Mouse (Mus musculus) kidney, postnatal 0 days (tissue): ENCODE measurements around the gene Efcab6. TPM values are rescaled to one million over a fixed set of nuclear protein-coding genes. Genes with fewer than 3 reads are reported as not detected.

ENCODE experiments used
- ATAC-seq: fragments of 200-750 bp; cut with Nextera tagmentation; replicated peaks from 2 replicates; pipeline ENCODE4 v1.8.0; 2017; ENCODE audit warnings: low read depth, moderate number of reproducible peaks, moderate TSS enrichment, moderate library complexity; ENCODE audit not compliant: low FRiP score
- DNase-seq: peaks from one replicate; pipeline ENCODE4 v3.0.0-alpha.2; 2016; ENCODE audit warnings: low spot score
- H3K27ac ChIP-seq: fragments of 300-500 bp; sonication (generic); 2 replicates; pipeline ENCODE4 v1.5.1; 2014; ENCODE audit warnings: mild to moderate bottlenecking
- H3K27me3 ChIP-seq: fragments of 300-500 bp; sonication (generic); 2 replicates; pipeline ENCODE4 v1.6.1; 2014; ENCODE audit warnings: low read length, mixed read lengths; ENCODE audit not compliant: insufficient read depth
- H3K36me3 ChIP-seq: fragments of 300-500 bp; sonication (generic); 2 replicates; pipeline ENCODE4 v1.6.1; 2014; ENCODE audit warnings: low read length, mixed read lengths; ENCODE audit not compliant: insufficient read depth
- H3K4me1 ChIP-seq: fragments of 300-500 bp; sonication (generic); replicated peaks from 2 replicates; pipeline ENCODE4 v1.6.1; 2014; ENCODE audit warnings: antibody characterized with exemption, low read length, mixed read lengths; ENCODE audit not compliant: insufficient read depth
- H3K4me2 ChIP-seq: fragments of 300-500 bp; sonication (generic); 2 replicates; pipeline ENCODE4 v1.6.1; 2014; ENCODE audit warnings: mild to moderate bottlenecking, low read length, moderate library complexity, mixed read lengths
- H3K4me3 ChIP-seq: fragments of 300-500 bp; sonication (generic); replicated peaks from 2 replicates; pipeline ENCODE4 v1.5.1; 2014; ENCODE audit warnings: low read depth, low read length
- H3K9ac ChIP-seq: fragments of 300-500 bp; sonication (generic); 2 replicates; pipeline ENCODE4 v1.6.1; 2014; ENCODE audit warnings: low read depth, low read length
- H3K9me3 ChIP-seq: fragments of 300-500 bp; sonication (generic); replicated peaks from 2 replicates; pipeline ENCODE4 v1.6.1; 2016; ENCODE audit warnings: low read length, inconsistent platforms, mixed read lengths
- CTCF ChIP-seq: IDR thresholded peaks from 2 replicates; pipeline ENCODE4 v1.5.1; 2016; ENCODE audit warnings: antibody characterized with exemption, low read depth, mild to moderate bottlenecking, moderate library complexity
- WGBS: fragments of 180-500 bp; shearing (Covaris S2); extraction: QIAGEN DNeasy Blood & Tissue Kit; methylation state at CpG from one replicate; pipeline ENCODE4 v1.1.7; 2014; 5-methylcytosine and 5-hydroxymethylcytosine counted together
- polyA plus RNA-seq: library from polyadenylated mRNA; unstranded; fragments of >200 nt; fragmentation: Nextera tagmentation; extraction: Ambion mirVana; gene quantifications from 2 replicates; pipeline ENCODE4 v1.2.1, GENCODE M21; 2015

The Efcab6 gene
- polyA plus RNA-seq, 1 experiment from 2014 or later, result 0.63 TPM

DNA sequence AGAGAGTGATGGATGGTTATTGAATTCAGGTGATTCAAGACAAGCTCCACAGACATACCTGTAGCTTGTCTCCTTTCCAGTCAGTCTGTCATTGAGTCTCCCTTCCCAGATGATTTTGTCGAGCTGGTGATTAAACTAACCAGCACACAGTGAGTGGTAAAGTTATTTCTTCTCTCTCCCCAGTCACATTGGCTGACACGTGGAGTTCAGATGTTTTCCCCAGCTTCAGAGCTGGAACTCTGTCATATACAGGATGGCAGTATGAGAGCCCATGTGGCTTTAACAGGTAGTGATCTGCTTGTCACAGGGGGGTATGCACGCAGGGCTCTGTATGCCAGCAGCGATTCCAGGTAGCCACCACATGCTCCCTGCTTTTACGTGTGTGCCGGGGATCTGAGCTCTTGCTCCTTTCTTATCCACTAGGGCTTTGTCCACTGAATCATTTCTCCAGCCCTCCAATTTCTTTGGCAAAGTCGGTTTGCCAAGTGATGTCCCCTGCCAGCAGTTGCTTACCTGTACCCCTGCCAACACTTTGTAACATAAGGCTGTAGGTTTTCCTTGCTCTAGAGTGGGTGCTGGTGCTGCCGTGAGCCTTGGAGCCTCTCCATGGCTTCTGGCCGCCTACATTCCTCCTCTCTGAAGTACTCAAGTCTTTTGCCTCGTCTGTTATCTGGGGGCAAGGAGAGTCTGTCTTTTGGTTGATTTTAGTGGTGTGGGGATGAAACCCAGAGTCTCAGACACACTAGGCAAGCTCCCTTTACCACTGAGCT, 224.0 kb downstream of the Efcab6 start:
- ATAC-seq (no peak), DNase-seq (no peak)
- no peaks in the 10 kb centered on the region for H3K4me1 ChIP-seq
- no peak overlapping the region for H3K9ac ChIP-seq
- no peaks in the 10 kb centered on the region; the same call in 1 of the 2 replicates for H3K27me3 ChIP-seq
- no peak overlapping the region for H3K4me3 ChIP-seq
- 68% methylated on average over 10 of the region's 10 CpGs for WGBS
- no peaks in the 10 kb centered on the region for H3K36me3 ChIP-seq
- H3K4me2 ChIP-seq, result no peak overlapping the region
- no peak for TF ChIP-seq CTCF
- H3K27ac ChIP-seq, result no peak overlapping the region
- H3K9me3 ChIP-seq, result no peaks in the 10 kb centered on the region

DNA sequence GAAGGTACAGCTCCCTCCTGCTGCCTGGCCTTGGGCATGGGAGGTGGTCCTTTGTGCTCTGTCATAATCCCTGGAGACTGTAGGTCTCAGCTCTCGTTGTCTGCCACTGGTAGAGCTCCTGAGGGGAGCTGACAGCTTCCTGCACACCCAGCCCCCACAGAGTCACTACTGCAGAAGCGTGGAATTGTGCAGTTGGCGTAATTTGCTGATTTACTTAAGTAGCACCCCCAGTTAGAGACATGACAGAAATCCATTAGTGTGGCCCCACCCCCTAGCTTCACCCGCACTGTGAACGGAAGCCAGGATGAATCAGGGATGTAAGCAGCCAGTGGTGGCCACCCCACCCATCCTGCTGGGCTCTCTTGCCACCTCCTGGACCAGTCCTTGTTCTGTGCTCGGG, 232.9 kb downstream of the Efcab6 start:
- Histone ChIP-seq H3K9me3 (no peaks in the 10 kb centered on the region), H3K27me3 (no peaks in the 10 kb centered on the region), H3K4me3 (no peak overlapping the region), H3K9ac (no peak overlapping the region), H3K4me2 (no peak overlapping the region), H3K36me3 (no peaks in the 10 kb centered on the region), H3K4me1 (no peaks in the 10 kb centered on the region), H3K27ac (no peak overlapping the region)
- no peak for TF ChIP-seq CTCF
- DNase-seq (no peak), ATAC-seq (no peak)
- 49% methylated on average over 6 of the region's 6 CpGs for WGBS

DNA sequence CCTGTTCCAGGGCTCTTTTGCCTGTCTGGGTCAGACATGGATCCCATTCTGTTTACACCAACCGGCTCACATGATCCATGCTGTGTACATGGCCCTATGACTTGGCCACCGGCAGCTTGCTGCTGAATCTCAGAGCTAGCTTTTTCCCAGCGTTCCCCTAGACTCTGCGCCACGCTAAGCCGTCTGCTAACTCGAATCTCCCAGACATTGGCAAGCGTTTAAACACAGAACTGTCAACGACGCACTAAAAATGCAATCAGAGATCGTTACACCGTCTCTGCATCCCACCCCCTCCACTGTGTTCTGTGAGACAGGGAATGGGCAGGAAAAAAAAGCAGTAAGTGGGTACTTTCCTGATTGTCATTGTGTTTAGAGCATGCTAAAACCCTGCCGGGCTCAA, 236.0 kb downstream of the Efcab6 start:
- H3K27ac ChIP-seq, result no peak overlapping the region
- 44% methylated on average over 13 of the region's 13 CpGs for WGBS
- no peaks in the 10 kb centered on the region for H3K27me3 ChIP-seq
- H3K4me2 ChIP-seq, result no peak overlapping the region
- H3K9ac ChIP-seq, result no peak overlapping the region
- H3K9me3 ChIP-seq, result no peaks in the 10 kb centered on the region
- H3K4me3 ChIP-seq, result no peak overlapping the region
- no peaks in the 10 kb centered on the region for H3K4me1 ChIP-seq
- no peak for TF ChIP-seq CTCF
- DNase-seq (no peak), ATAC-seq (no peak)
- no peaks in the 10 kb centered on the region for H3K36me3 ChIP-seq

- no peak overlapping the region for H3K9ac ChIP-seq
- WGBS, result 52% methylated on average over 8 of the region's 8 CpGs
- H3K4me1 ChIP-seq, result no peaks in the 10 kb centered on the region
- no peak overlapping the region for H3K27ac ChIP-seq
- no peaks in the 10 kb centered on the region for H3K36me3 ChIP-seq
- DNase-seq (no peak), ATAC-seq (no peak)
- H3K4me2 ChIP-seq, result no peak overlapping the region
- no peaks in the 10 kb centered on the region; the same call in 1 of the 2 replicates for H3K9me3 ChIP-seq
- H3K4me3 ChIP-seq, result no peak overlapping the region
- TF ChIP-seq CTCF, result no peak
- H3K27me3 ChIP-seq, result no peaks in the 10 kb centered on the region
These were observed 237.2 kb downstream of the Efcab6 start for GRCm38 (mm10) chr15:83828011-83828410.

Other genes with a start within 250 kb of the Efcab6 start
- gene Sult4a1, start 40.4 kb upstream of the Efcab6 start, polyA plus RNA-seq, result 0.34 and 0.52 TPM in 2 replicates
- gene Pnpla5, start 57.8 kb upstream of the Efcab6 start, polyA plus RNA-seq, result not detected in 2 replicates
- 0.57 and 0.60 TPM in 2 replicates for gene Pnpla3, start 102.5 kb upstream of the Efcab6 start, polyA plus RNA-seq
- gene Samm50, start 126.9 kb upstream of the Efcab6 start, polyA plus RNA-seq, result 147 and 155 TPM in 2 replicates
- gene Parvb, start 166.7 kb upstream of the Efcab6 start, polyA plus RNA-seq, result 2.8 and 3.3 TPM in 2 replicates